Mouse (Mus musculus) embryo, embryonic 10 days (tissue): ENCODE data around the gene Ttyh1.
A peak's percentile ranks its signal among the peaks of the same experiment; 100 is the strongest.
"Not testable (repeated sequence)": the region's sequence is repeated elsewhere in the genome, so short reads cannot be mapped to it uniquely, and the experiment has no call there.

ENCODE experiments used
- DNase-seq: peaks from one replicate; pipeline ENCODE4 v3.0.0-alpha.2; 2015; ENCODE audit warnings: low spot score

The Ttyh1 gene

DNA sequence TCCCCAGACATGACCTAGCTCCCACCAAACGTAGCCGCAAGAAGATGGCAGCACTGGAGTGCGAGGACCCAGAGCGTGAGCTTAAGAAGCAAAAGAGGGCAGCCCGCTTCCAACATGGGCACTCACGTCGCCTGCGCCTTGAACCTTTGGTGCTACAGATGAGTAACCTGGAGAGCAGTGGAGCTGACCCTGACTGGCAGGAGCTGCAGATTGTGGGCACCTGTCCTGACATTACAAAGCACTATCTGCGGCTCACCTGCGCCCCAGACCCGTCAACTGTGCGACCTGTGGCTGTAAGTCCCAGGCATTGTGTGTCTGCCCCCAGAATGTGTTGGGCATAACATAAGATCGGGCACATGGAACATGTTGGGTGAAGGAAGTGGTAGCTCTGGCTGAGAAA lies 24.8 kb downstream of the Ttyh1 start:
- DNase-seq = no peak

- DNase-seq = no peak
These were observed 25.8 kb downstream of the Ttyh1 start for GRCm38 (mm10) chr7:4144766-4145551.

DNA sequence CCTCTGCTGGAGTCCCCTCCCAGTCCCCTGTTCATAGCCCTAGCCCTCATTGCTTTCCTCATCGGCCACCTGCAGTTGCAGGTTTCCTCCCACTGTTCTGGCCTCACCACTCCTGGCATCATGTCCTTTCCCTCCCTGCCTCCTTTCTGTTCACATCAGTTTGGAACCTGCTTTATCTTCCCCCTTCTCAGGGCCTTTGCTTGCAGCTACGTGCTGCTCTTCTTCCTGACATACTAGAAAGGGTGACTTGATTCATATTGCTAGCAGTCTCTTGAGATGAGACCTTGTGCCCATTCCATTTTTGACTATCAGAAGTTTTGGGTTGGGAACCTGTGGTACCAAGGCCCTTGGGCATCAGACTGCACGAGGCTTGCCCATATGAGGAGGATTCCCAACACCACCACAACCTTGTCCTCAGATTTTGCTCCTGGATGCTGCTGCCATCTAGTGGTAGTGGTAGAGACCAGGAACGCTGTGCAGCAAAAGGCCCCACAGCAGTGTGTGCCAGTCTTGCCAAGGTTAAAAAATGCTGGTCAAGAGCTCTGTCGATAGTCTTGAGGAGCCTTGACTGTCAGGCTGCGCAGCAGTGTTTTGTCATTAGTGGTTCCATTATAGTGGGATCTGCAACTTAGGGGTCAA lies 26.5 kb downstream of the Ttyh1 start:
- DNase-seq = peak; percentile 68

DNA sequence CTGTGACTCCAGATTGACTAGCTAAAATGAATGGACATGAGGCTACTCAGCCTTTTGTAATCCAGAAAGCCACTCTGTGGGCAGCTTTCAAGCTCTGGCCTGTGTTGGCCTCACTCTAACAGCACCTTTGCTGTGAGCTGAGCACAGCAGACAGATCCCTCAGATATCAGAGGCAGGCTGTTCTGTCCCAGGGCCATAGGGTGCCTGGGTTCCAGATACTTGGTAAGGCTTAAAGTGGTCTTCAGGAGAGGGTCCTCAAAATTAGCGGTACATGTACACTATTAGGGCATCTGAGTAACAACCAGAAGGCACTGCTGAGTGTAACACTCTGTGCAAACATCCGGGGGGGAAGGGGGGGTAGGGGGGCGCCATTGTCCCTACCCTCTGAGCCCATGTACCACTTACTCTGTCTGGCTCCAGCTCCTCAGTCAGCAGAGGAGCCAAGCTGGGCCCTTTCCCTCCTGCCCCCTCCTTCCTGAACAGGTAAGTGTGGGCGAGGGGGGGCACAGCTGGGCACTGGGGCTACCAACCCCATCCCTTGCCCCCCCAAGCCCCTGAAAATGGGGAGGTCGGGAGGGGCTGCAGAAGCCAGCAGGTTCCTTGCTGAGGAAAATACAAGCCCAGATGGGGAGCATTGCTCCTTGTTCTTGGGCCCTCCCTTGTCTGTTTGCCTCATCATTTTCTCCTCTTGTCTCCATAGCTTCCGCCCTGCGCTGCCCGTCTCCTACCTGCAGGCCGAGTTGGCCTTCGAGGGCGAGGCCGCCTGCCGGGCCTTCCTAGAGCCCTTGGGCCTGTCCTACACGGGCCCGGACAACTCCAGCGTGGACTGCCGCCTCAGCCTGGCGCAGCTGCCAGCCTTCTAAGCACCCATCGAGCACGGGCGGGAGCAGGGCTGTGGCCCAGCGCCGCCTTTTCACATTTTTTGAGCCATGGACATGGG lies 27.3 kb downstream of the Ttyh1 start:
- DNase-seq = no peak

DNA sequence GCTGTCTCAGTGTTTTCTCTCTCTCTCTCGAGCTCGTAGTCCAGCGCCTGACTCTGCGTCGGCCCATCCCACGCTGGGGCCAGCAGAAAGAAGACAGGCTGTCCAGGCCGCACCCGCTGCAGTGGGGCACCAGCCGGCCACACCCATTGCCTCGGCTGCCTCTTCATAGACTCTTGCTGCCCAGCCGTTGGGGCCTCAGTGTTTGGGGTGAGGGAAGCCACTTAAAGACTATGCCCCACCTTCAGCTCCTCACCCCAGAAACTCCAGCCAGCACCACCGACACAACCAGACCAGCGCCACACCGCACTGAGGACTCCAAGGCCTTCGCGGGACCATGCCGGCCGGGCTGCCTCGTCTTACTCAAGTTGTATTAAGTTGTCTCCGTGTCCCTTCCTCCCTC lies 28.2 kb downstream of the Ttyh1 start:
- no peak for DNase-seq

GRCm38 (mm10) chr7:4147836-4148235 lies 28.6 kb downstream of the Ttyh1 start:
- DNase-seq = no peak

DNA sequence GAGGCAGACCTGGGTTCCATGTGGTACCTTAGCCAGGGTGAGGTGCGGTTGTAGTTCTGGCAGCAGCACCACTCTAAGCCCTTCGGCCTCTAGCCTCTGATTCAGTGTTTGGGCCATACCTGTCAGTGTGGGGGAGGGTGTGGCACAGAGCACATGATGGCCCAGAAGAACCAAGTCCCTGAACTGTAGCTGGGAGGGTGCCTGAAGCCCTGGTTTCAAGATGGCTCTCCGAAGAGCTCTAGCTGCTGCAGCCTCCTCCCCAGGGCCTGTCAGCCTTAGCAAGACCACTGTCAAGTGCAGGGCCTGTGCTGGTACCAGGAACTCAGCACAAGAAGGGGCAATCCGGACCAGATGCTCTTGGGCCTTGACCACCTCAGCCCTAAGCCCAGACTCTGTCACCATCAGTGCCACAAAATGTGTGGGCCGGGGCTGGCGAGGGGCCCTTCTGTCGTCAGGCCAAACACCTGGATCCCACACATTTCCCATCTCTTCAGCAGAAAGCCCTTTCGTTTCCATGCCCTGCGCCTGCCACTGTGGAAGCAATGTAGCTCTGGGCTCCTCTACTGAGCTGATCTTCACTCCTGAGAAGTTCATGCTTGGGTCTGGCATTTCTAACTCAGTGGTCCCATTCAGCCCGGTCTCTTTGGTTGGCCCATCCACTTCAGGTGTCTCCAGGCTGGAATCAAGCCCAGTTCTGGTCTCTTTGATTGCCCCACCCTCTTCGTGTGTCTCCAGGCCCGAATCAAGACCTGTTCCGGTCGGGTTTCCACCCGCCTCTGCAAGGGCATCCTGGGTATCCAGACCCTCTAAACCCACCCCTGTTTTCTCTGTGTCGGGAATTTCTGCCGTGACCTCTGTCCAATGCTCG lies 29.4 kb downstream of the Ttyh1 start:
- no peak for DNase-seq

GRCm38 (mm10) chr7:4149209-4150054 lies 30.2 kb downstream of the Ttyh1 start:
- DNase-seq = peak; percentile 82

DNA sequence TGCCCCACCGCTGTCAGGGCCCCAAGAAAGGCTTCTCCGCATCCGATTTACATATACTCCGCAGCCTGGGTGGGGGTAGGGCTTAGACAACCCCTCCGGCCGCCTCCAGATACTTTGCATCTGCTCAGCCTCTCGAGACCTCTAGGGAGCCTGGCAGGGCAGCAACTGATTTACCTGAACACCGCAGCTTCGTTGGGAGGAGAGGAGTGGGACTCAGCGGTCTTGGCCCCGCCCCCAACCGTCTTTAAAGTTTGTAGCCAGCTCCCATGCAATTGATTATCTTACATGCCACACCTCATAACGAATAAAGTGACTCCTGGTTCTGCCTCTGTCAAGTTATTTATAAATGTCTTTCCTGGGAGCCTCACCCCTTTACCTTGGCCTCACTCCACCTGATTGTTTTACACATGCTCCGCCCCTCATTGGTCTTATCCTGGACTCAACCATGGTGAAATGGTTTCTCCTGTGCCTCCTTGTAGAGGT lies 30.9 kb downstream of the Ttyh1 start, which contains the start of gene Leng9:
Gene Leng9, minus strand, starts transcription at position 316 of the 483 bp plus-strand sequence.
- DNase-seq = no peak

DNA sequence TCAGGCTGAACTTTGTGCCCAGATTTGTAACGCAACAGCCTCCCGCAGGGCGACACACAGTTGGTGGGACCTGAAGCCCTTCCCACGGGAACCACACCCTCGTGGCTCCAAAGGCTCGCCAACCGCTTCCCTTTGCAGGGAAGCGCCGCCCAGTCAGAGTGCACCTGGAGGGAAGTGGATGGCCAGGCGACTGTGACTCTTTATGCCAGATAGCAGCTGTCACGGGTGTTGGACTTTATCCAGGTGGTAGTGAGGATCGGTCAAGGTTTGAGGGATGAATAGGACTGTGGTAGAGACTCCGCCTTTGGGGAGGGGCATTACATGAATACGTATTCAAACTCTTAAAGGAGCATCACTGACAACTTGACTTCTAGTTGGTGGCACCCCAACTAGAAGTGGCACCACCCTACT lies 31.6 kb downstream of the Ttyh1 start:
- no peak for DNase-seq

DNA sequence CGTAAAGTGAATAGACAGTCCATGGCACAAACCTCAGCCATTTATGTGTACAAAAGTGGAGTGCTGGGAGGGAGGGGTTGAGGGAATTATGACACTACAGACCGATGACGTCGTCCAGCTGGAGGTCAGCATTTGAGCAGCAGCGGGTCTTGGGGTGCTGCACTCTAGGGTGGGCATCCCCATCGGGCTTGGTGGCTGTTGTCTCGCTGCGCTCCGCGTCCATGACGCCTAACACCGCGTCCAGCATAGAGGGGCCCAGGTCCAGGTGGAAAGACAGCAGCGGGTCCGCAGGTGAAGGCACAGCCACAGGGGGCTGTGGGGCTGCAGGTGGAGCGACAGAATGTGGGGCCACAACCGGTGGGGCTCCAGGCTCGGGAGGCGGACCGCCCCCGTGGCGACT lies 32.0 kb downstream of the Ttyh1 start:
- no peak for DNase-seq

DNA sequence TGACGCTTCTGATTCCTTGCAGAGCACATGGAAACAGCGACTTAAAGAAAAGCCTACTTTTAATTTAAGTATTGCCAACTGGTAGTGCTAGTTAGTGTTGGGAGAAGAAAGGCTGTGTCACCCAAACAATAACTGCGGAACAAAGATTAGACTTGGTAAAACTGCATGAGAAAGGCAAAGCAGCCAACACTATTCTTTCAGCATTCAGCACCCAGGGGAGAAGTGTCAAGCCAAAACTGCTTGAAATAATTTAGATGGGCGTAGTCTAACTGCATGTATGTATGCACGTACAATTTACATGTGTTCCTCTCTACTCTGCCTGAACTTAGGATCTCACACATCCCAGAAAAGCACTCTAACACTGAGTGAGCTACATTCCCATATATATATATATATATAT lies 35.1 kb downstream of the Ttyh1 start:
- DNase-seq = no peak

DNA sequence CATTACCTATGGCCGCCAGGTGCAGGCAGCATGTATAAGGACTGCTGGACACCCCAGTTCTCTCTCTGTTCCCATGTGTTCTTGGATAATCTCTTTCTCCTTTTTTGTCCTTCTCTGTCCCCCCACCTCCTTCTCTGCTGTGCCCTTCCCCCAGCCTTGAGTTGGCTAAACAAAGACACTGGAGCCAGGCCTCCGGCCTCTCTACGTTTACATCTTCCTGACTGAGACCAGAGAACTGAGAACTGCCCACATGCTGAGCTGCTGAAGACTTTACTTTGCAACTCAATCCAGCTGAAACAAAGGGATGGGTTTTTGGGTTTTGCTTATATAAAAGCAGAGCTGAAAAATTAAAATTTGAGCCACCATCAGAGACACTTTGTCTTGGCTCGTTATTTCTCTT lies 35.8 kb downstream of the Ttyh1 start:
- no peak for DNase-seq

GRCm38 (mm10) chr7:4161596-4161995 lies 42.4 kb downstream of the Ttyh1 start:
- not testable (repeated sequence) for DNase-seq

- DNase-seq = peak; percentile 52
These were observed 44.4 kb downstream of the Ttyh1 start for GRCm38 (mm10) chr7:4163571-4164072.

DNA sequence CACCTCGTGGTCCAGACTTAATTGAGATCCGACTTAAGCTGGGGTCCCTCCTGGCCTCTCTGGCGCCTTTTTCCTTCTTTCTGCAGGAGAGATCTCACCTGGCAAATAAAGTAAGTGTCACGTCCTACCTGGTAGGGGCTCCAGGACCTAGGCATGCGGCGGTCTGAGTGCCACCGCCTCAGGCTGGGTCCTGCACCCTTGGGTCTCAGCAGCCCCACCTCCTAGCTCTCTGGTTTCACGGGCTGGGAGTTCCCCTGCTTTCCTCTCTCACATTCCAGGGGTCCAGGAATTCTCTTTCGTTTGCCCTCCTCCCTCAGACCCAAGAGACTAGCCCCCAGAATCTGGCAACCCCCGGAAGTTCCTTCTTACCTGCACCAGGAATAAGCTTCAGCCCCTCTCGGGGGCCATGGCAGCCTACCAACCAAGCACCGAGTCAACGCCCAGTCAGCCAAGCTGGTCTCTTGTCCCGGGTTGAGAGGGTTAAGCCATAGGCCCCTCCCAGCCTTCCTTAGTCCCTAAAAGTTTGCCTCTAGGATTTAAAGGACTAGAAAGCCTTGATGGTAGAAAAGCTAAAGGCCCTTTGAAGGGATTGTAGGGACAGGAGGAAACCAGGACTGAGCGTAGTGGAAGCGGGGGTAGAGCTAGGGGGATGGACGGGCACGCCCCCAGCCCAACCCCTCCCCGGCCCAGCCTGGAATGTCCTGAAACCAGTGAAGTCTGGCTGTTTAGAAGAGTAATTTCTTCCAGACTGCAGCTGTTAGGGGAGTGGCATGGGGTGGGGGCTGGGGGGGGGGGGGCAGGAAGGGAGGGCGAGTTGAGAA lies 45.1 kb downstream of the Ttyh1 start, which contains the start of gene Cdc42ep5:
Gene Cdc42ep5, minus strand, starts transcription at position 771 of the 821 bp plus-strand sequence.
- DNase-seq = peak; percentile 69

DNA sequence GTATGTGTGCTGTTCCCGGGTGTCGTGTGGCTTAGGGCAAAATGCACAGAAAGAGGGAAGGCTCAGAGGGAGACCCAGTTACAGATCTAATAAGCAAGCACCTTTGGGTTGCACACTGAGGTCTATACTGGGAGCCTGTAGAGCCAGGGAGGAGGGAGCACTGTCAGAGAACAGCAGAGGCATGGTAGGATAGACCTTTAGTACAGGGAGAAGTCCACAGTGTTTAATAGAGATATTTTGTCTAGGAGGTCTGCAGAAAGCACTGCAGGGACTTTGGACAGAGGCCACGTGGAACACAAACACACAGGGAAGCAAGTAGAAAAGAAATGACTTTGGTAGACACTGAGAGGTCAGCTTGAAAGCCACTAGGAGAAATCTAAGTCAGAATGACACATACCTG lies 46.1 kb downstream of the Ttyh1 start:
- no peak for DNase-seq

GRCm38 (mm10) chr7:4167098-4167497 lies 47.9 kb downstream of the Ttyh1 start:
- no peak for DNase-seq
